Mouse (Mus musculus) heart, embryonic 10.5 days (tissue): Measurements from ENCODE around the gene Slc1a7. TPM values are rescaled to one million over a fixed set of nuclear protein-coding genes. Genes with fewer than 3 reads are reported as not detected.

Source experiments
- DNase-seq: peaks from one replicate; pipeline ENCODE4 v3.0.0-alpha.2; 2017; ENCODE audit warnings: low spot score
- H3K27ac ChIP-seq: fragments of 300-500 bp; sonication (generic); 2 replicates; pipeline ENCODE4 v1.5.1; 2016; ENCODE audit warnings: mild to moderate bottlenecking
- H3K27me3 ChIP-seq: fragments of 300-500 bp; sonication (generic); 2 replicates; pipeline ENCODE4 v1.6.1; 2016; ENCODE audit warnings: mild to moderate bottlenecking; ENCODE audit not compliant: poor library complexity, insufficient read depth, severe bottlenecking
- H3K36me3 ChIP-seq: fragments of 300-500 bp; sonication (generic); 2 replicates; pipeline ENCODE4 v1.6.1; 2016; ENCODE audit warnings: mild to moderate bottlenecking, moderate library complexity
- H3K4me1 ChIP-seq: fragments of 300-500 bp; sonication (generic); 2 replicates; pipeline ENCODE4 v1.6.1; 2016; ENCODE audit warnings: mild to moderate bottlenecking
- H3K4me3 ChIP-seq: fragments of 300-500 bp; sonication (generic); 2 replicates; pipeline ENCODE4 v1.5.1; 2016; ENCODE audit warnings: mild to moderate bottlenecking, moderate library complexity
- H3K9me3 ChIP-seq: fragments of 300-500 bp; sonication (generic); 2 replicates; pipeline ENCODE4 v1.6.1; 2016; ENCODE audit warnings: mild to moderate bottlenecking, moderate library complexity
- WGBS: fragments of 180-500 bp; shearing (Covaris S2); methylation state at CpG from one replicate; pipeline ENCODE4 v1.1.7; 2016; 5-methylcytosine and 5-hydroxymethylcytosine counted together
- polyA plus RNA-seq: library from polyadenylated mRNA; unstranded; fragments of >200 nt; fragmentation: Nextera tagmentation; extraction: Ambion mirVana; gene quantifications from 2 replicates; pipeline ENCODE4 v1.2.1, GENCODE M21; 2016

Gene Slc1a7
- polyA plus RNA-seq, 1 experiment from 2014 or later = not detected

DNA sequence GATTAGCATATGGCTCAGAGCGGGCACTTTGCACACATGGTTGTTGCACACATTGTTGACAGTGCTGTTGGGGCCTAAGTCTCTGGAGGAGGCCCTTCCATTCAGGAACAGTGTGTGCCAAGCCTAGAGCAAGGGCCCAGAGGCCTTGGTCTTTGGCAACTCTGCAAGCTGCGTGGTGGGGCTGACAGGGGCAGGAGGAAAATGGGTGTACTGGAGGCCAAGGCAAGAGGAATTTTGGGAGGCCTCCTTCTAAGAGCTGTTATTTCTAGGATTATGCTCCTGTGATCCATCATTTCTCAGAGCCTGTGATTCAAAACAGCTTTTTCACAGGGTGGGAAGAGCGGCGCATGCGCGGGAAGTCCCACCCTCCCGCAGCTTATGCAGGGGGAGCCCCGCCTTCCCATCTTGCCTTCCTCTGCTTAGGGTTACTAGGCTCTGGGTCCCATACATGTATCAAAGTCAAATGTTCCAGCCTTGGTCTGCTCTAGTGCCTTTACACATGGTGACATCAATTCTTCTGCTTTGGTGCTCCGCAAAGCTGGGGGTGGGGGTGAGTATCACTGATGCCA, 28.4 kb downstream of the Slc1a7 start:
- H3K9me3 ChIP-seq = no peaks in the 10 kb centered on the region
- no peak for DNase-seq
- H3K27me3 ChIP-seq = peaks cover 6% of the 10 kb centered on the region; the same call in 1 of the 2 replicates
- H3K27ac ChIP-seq = no peak overlapping the region
- H3K4me3 ChIP-seq = no peak overlapping the region
- H3K4me1 ChIP-seq = peaks cover 13% of the 10 kb centered on the region
- H3K36me3 ChIP-seq = no peaks in the 10 kb centered on the region
- 90% methylated on average over 9 of the region's 9 CpGs for WGBS

GRCm38 (mm10) chr4:107998641-107999332, 30.7 kb downstream of the Slc1a7 start:
- no peak overlapping the region for H3K4me3 ChIP-seq
- DNase-seq = no peak
- peak overlapping the region; percentile 7; the same call in 1 of the 2 replicates for H3K27ac ChIP-seq
- no peaks in the 10 kb centered on the region for H3K9me3 ChIP-seq
- H3K4me1 ChIP-seq = peaks cover 6% of the 10 kb centered on the region
- no peaks in the 10 kb centered on the region for H3K36me3 ChIP-seq
- WGBS = 31% methylated on average over 11 of the region's 11 CpGs
- 0 out of 2 replicates have a peak, but pooled peaks cover 3% of the 10 kb centered on the region for H3K27me3 ChIP-seq

GRCm38 (mm10) chr4:107999380-107999779, 31.2 kb downstream of the Slc1a7 start:
- Histone ChIP-seq H3K27me3 (0 out of 2 replicates have a peak, but pooled peaks cover 7% of the 10 kb centered on the region), H3K27ac (no peak overlapping the region), H3K4me1 (peaks cover 6% of the 10 kb centered on the region), H3K36me3 (no peaks in the 10 kb centered on the region), H3K4me3 (no peak overlapping the region), H3K9me3 (no peaks in the 10 kb centered on the region)
- 78% methylated on average over 1 of the region's 1 CpGs for WGBS
- no peak for DNase-seq

- H3K4me3 ChIP-seq = no peak overlapping the region
- DNase-seq = no peak
- H3K4me1 ChIP-seq = no peaks in the 10 kb centered on the region
- H3K27ac ChIP-seq = no peak overlapping the region
- peaks cover 36% of the 10 kb centered on the region; the same call in 1 of the 2 replicates for H3K27me3 ChIP-seq
- no peaks in the 10 kb centered on the region for H3K9me3 ChIP-seq
- 79% methylated on average over 7 of the region's 7 CpGs for WGBS
- no peaks in the 10 kb centered on the region for H3K36me3 ChIP-seq
These were observed 37.2 kb downstream of the Slc1a7 start for GRCm38 (mm10) chr4:108005328-108005727.

DNA sequence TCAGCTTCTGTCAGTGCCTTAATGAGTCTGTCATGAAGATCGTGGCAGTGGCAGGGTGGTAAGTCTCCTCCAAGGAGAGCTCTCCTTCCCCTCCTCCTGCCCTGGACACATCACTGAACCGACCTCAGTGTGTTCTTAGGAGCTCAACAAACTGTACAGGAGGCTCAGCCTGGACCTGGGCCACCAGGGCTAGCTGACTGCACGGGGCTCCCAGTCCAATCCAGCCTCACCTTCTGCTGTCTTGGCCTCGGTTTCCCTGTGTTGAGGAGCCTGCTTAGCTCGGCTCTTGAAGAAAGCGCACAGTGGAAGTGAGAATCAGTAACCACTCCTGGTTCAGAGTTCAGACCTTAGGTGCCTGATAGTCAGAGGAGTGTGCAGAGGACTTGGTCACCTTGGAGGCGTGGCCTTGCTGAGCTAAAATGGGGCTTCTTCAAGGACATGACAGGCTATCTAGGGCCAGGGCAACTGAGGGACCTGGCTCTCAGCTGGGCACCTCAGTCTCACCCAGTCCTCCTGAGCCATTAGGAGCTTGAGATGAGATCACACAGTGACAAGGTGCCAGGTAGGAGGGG, 39.5 kb downstream of the Slc1a7 start:
- Histone ChIP-seq H3K36me3 (no peaks in the 10 kb centered on the region), H3K4me1 (no peaks in the 10 kb centered on the region), H3K27ac (no peak overlapping the region), H3K4me3 (no peak overlapping the region), H3K9me3 (no peaks in the 10 kb centered on the region), H3K27me3 (peaks cover 36% of the 10 kb centered on the region; the same call in 1 of the 2 replicates)
- 74% methylated on average over 7 of the region's 7 CpGs for WGBS
- no peak for DNase-seq

DNA sequence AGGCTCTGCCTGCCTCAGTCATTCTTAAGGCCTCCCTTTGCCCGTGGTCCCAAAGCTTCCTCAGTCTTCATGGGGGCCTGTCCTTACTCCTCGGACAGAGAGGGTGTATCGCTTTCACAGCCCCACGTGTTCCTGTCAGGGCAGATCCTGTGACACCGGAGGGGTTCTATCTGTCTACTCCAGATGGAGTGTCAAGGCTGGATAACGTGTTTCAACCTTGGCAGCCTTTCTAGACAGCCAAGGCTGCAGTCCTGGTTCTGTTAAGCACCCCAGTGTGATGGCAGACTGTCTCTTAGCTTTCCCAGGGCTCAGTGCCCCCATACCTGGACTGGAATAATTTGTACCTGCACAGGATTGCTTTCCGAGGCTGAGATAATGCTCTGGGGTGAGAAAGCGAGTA, 40.4 kb downstream of the Slc1a7 start:
- H3K4me3 ChIP-seq = no peak overlapping the region
- DNase-seq = no peak
- no peaks in the 10 kb centered on the region for H3K36me3 ChIP-seq
- no peaks in the 10 kb centered on the region for H3K9me3 ChIP-seq
- peaks cover 35% of the 10 kb centered on the region; the same call in 1 of the 2 replicates for H3K27me3 ChIP-seq
- no peaks in the 10 kb centered on the region for H3K4me1 ChIP-seq
- no peak overlapping the region for H3K27ac ChIP-seq
- WGBS = 64% methylated on average over 8 of the region's 8 CpGs

DNA sequence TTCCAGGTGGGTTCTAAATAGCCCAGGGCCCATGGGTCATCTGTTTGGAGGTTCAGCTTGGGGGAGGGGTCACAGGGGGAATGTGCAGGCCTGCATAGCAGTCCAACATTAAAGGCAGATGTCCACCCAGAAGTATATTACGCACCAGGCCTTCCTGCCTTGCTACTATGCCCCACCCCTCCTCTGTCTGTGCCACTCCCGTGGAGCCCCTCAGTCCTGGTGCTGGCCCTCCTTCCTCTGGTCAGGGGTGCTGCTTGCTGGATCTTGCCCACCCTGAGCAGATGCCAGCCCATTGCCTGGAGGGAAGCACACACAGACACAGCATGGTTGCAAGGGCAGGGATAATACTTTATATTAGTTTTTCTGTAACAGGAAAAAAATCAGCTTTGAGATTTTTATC, 46.3 kb downstream of the Slc1a7 start:
- Histone ChIP-seq H3K9me3 (no peaks in the 10 kb centered on the region), H3K4me3 (no peak overlapping the region), H3K27ac (0 out of 2 replicates have a peak overlapping the region, but pooled peaks have one; percentile 38), H3K27me3 (peaks cover 13% of the 10 kb centered on the region; the same call in 1 of the 2 replicates), H3K36me3 (no peaks in the 10 kb centered on the region), H3K4me1 (peaks cover 32% of the 10 kb centered on the region)
- DNase-seq = no peak
- WGBS = 84% methylated on average over 2 of the region's 2 CpGs

DNA sequence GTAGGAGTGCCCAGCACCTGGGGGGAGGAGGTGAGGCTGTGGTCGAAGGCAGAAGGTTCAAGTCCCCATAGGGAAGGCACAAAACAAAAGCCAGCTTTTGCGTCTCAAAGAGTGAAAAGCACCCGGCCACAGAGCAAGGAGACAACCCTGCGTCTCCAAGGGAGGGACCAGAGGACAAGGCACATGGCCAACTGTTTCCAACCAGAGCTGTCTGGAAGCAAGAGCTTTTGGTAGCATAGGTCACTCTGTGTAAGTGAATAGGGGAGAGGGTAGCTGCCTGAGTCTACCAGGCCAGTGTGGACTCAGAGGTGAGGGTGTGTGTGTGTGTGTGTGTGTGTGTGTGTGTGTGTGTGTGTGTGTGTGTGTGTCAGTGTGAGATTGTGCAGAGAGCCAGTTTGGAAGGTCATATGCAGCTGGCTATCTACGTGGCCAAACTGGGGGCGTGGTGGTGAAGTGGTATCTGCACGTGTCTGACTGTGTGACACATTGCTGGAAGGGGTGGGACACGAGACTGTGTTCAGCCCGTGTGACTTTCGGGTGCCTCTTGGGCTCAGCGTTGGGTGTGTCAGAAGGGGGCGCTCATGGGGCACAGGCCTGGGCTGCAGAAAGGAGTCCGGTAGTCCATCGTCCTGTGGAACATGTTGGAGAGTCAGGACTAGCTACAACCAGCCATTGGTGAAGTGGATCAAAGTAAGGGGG, 47.1 kb downstream of the Slc1a7 start:
- Histone ChIP-seq H3K36me3 (no peaks in the 10 kb centered on the region), H3K27ac (peak overlapping the region; percentile 13; the same call in 1 of the 2 replicates), H3K4me3 (no peak overlapping the region), H3K4me1 (peaks cover 35% of the 10 kb centered on the region), H3K27me3 (peaks cover 13% of the 10 kb centered on the region; the same call in 1 of the 2 replicates), H3K9me3 (no peaks in the 10 kb centered on the region)
- DNase-seq = peak; percentile 87
- 53% methylated on average over 14 of the region's 14 CpGs for WGBS

- Histone ChIP-seq H3K4me1 (peaks cover 39% of the 10 kb centered on the region), H3K27ac (no peak overlapping the region), H3K36me3 (no peaks in the 10 kb centered on the region), H3K4me3 (no peak overlapping the region), H3K9me3 (no peaks in the 10 kb centered on the region), H3K27me3 (peaks cover 16% of the 10 kb centered on the region; the same call in 1 of the 2 replicates)
- DNase-seq = no peak
- 79% methylated on average over 3 of the region's 3 CpGs for WGBS
These were observed 48.2 kb downstream of the Slc1a7 start for GRCm38 (mm10) chr4:108016321-108016720.

- Histone ChIP-seq H3K9me3 (no peaks in the 10 kb centered on the region), H3K4me3 (no peak overlapping the region), H3K27me3 (peaks cover 25% of the 10 kb centered on the region), H3K36me3 (no peaks in the 10 kb centered on the region), H3K4me1 (peaks cover 41% of the 10 kb centered on the region), H3K27ac (no peak overlapping the region)
- WGBS = 66% methylated on average over 7 of the region's 7 CpGs
- no peak for DNase-seq
These were observed 49.7 kb downstream of the Slc1a7 start for GRCm38 (mm10) chr4:108017839-108018238.

DNA sequence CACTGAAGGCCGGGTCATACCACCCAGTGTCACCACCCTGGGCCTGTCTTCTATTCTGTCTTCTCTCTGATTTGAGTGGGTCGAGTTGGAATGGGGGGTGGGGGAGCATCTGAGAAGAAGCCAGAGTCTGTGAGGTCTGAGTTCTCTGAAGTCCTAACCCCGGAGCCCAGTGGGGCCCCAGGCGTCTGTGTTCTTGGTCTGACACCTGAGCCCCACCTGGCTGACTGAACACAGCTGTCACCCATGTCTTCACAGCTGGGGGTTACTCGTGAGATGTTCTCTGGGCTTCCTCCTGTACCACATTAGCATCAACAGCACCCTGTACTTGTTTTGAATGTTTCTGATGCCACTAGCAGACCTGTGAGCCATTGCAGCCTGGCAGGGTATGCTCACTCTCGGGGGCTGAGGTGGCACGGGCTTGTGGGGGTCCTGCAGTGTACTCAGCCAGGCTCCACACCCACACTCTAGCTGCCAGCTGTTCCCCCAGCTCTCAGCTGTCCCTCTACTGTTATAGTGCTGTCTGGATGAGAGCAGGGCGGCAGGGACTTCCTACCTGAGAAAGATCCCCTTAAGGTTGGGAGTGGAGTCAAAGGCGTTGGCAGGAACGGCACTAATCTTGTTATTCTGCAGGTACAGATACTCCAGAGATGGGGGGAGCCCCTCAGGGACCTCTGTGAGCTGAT, 50.2 kb downstream of the Slc1a7 start:
- no peaks in the 10 kb centered on the region for H3K36me3 ChIP-seq
- no peak overlapping the region; the same call in 1 of the 2 replicates for H3K27ac ChIP-seq
- H3K4me1 ChIP-seq = peaks cover 41% of the 10 kb centered on the region
- no peaks in the 10 kb centered on the region for H3K9me3 ChIP-seq
- H3K4me3 ChIP-seq = no peak overlapping the region
- DNase-seq = peak; percentile 71
- WGBS = 42% methylated on average over 10 of the region's 10 CpGs
- H3K27me3 ChIP-seq = peaks cover 30% of the 10 kb centered on the region
